Mouse (Mus musculus) MN1 (cell line): Measurements from ENCODE around the gene Klhl22.
A peak's percentile ranks its signal among the peaks of the same experiment; 100 is the strongest.
"Not testable (repeated sequence)": the region's sequence is repeated elsewhere in the genome, so short reads cannot be mapped to it uniquely, and the experiment has no call there.

Experiments used
- DNase-seq: peaks from one replicate; pipeline ENCODE4 v3.0.0-alpha.2; 2016; ENCODE audit warnings: low spot score

Gene Klhl22

GRCm38 (mm10) chr16:17759344-17759773, at the start of gene Klhl22:
TSS of gene Klhl22 (plus strand) at chr16:17759618.
- DNase-seq: peak; percentile 89

- DNase-seq: no peak
Observed at GRCm38 (mm10) chr16:17717791-17718190, 41.6 kb upstream of the Klhl22 start.

- DNase-seq: no peak
Observed at GRCm38 (mm10) chr16:17721114-17721808, 38.2 kb upstream of the Klhl22 start.

DNA sequence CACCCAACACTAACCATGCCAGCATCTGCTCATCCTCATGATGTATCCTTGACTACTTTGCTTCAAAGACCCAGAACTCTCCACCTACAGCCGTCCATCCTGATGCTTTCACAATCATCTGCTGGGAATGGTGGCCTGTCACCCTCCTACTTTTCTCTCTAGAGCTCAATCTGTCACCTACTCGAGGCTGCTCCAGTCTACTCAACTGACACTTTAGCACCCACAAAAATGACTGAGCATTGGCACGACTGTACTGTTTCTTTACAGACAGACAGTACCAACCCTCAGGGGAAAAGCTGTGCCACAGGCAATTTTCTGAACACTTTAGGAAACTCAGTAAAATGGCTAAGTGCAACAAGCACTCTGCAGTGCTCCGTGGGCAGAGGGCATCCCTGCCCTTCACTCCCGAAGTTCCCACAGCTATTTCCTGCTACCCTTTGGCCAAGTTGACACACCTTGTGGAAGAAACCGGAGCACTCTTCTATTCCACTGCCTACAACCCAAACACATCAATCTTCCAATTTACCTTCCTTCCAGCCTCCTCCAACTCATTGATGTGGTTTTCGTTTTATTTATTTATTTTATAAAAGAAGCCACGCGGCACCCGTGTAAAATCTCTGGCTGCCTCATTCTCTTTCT, 37.5 kb upstream of the Klhl22 start:
- DNase-seq: no peak

GRCm38 (mm10) chr16:17722461-17723324, 36.7 kb upstream of the Klhl22 start:
- DNase-seq: peak; percentile 93

- DNase-seq: no peak
Observed at GRCm38 (mm10) chr16:17723325-17723626, 36.1 kb upstream of the Klhl22 start.

- DNase-seq: no peak
Observed at GRCm38 (mm10) chr16:17724448-17724847, 35.0 kb upstream of the Klhl22 start.

DNA sequence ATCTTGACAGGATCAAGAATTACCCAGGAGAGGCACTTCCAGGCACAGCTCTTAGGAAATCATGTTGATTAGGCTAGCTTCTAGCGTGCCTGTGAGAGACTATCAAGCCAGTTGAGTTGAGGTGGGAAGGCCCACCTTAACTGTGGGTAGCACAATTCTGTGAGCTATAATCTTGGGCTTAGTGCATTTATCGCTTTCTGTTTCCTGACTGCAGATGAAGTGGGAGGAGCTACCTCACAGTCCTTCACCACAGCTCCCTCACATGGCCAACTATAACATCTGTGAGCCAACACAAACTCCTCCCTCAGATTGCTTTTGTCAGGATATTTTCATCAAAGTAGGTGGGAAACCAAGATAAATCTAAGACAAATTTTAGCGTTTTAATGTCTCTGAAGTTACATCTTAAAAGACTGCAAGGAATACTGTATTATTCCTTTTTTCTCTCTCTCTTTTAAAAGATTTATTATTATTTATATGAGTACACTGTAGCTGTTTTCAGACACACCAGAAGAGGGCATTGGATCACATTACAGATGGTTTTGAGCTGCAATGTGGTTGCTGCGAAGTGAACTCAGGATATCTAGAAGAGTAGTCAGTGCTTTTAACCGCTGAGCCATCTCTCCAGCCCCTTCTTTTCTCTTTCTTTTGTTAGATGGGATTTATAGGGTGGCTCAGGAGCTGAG, 32.1 kb upstream of the Klhl22 start:
- DNase-seq: peak; percentile 67

DNA sequence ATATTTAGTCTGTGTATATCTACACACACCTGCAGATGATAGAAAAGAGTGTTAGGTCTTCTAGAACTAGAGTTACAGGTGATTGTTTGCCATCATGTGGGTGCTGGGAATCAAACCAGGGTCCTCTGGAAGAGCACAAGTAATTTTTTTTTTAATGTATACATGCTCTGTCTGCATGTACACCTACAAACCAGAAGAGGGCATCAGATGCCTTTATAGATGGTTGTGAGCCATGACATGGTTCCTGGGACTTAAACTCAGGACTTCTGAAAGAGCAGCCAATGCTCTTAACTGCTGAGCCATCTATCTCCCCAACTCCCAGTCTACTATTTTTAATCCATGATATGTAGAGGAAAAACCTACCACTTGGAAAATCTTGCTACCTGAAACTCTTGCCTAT, 29.4 kb upstream of the Klhl22 start:
- no peak for DNase-seq

GRCm38 (mm10) chr16:17732021-17732420, 27.4 kb upstream of the Klhl22 start:
- DNase-seq: no peak

- DNase-seq: no peak
Observed at GRCm38 (mm10) chr16:17732431-17732830, 27.0 kb upstream of the Klhl22 start.

DNA sequence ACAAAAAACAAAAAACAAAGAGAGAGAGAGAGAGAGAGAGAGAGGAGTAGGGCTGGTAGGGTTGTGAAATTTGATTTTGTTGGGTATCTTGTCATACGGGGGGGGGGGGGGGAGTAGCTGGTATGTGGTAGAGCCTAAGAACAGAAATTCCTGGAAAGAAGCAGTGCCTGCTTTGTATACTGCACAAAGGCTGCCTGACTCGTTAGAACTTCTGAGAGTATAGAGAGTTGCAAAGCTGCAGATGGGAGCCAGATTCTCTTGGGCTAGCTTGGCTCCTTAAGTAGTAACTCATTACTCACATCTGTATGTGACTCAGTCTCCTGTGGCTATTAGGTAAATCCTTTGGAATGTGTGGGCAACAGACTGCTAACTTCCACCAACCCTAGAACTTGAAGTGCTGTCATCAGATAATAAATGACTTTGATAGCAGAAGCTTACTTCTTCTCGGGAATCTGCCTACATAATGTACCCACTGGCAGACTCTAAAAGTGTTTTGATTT, 26.5 kb upstream of the Klhl22 start, which contains the start of gene Med15:
Gene Med15, minus strand, starts transcription at position 51 of the 500 bp plus-strand sequence.
- DNase-seq: no peak

GRCm38 (mm10) chr16:17733646-17734045, 25.8 kb upstream of the Klhl22 start:
- no peak for DNase-seq

DNA sequence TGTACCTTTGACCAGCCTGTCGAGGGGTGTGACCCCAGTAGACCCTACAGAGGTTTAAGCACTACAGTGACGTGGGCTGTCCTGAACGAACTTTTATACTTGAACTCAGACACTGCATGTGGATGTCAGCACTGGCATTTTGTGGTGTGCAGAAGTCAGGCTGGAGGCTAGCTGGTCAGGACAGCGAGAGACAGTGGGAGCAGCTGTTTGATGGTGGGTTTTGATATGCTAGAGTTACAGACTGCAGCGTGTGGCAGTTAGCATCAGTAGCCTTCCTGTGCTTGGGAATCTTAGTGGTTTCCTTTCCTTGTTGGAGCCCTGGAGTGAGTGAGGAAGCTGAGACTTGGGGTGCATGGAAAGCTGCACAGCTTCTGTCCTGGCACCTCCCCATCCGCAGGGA, 24.5 kb upstream of the Klhl22 start:
- DNase-seq: not testable (repeated sequence)

GRCm38 (mm10) chr16:17736156-17736555, 23.3 kb upstream of the Klhl22 start:
- no peak for DNase-seq

GRCm38 (mm10) chr16:17740080-17740479, 19.3 kb upstream of the Klhl22 start:
- no peak for DNase-seq

- DNase-seq: no peak
Observed at GRCm38 (mm10) chr16:17742810-17743209, 16.6 kb upstream of the Klhl22 start.

GRCm38 (mm10) chr16:17743279-17743678, 16.1 kb upstream of the Klhl22 start:
- DNase-seq: peak; percentile 25

GRCm38 (mm10) chr16:17744536-17744935, 14.9 kb upstream of the Klhl22 start:
- DNase-seq: no peak

GRCm38 (mm10) chr16:17745067-17745466, 14.4 kb upstream of the Klhl22 start:
- no peak for DNase-seq

GRCm38 (mm10) chr16:17753001-17753400, 6.4 kb upstream of the Klhl22 start:
- DNase-seq: peak; percentile 66

DNA sequence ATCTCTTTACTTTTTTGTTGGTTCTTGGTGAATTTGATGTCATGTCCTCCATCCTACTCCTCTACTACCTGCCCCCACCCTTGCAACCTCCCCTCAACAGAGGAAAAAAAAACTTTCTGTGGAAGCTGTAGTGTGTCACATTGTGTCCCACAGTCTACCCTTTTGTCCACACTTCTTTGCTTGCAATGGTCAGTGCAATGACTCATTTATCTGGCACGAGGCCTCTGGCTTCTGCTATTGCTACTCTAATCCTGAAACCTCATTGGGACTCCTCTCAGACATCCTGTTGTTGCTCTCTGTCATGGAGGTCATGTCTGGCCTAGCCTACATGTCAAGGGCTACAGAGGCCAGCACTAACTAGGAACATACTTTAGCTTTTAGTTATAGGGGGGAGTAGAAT, 5.7 kb upstream of the Klhl22 start:
- peak; percentile 48 for DNase-seq
